Mouse (Mus musculus): ENCODE measurements at regions not wholly inside any gene's neighbourhood (a gene's known extent, or its start where the extent isn't known, plus 50 kb on each side); places are given as distances from the start of the nearest gene placed in this dataset.

GRCm38 (mm10) chrX:162302788-162303187, 143.3 kb upstream of the Nhs start:
- Histone ChIP-seq H3K4me3 (ENCODE audit: control insufficient read depth in 1 of 2, insufficient read depth in 1 of 2, low read depth in 2 of 2, low read length in 2 of 2) (no peak overlapping the region), H3K27ac (ENCODE audit: control insufficient read depth, low read depth, low read length) (no peak overlapping the region), H3K79me2 (ENCODE audit: control insufficient read depth, insufficient read depth, low read length, poor library complexity) (no peaks in the 10 kb centered on the region), H3K9ac (ENCODE audit: control insufficient read depth, low read depth, low read length, poor library complexity, severe bottlenecking) (no peak overlapping the region), H3K4me1 (ENCODE audit: control insufficient read depth in 1 of 2, insufficient read depth in 2 of 2, low read length in 2 of 2) (no peaks in the 10 kb centered on the region), H3K9me3 (replicated peaks; ENCODE audit: insufficient read depth, low read length) (no peaks in the 10 kb centered on the region), H3K27me3 (ENCODE audit: control insufficient read depth in 1 of 2, insufficient read depth in 2 of 2, low read length in 2 of 2) (no peaks in the 10 kb centered on the region), H3K36me3 (ENCODE audit: control insufficient read depth in 1 of 2, insufficient read depth in 2 of 2, low read length in 2 of 2) (peaks cover 0 to 6% of the 10 kb centered on the region in 2 experiments; a peak in 2 of 4 replicates)
- TF ChIP-seq USF1 (IDR thresholded peaks at IDR 0.05; ENCODE audit: low read depth, low read length) (no peak), ZMIZ1 (IDR thresholded peaks at IDR 0.05; ENCODE audit: low read depth, low read length) (no peak), MAZ (IDR thresholded peaks at IDR 0.05; ENCODE audit: low read depth, low read length) (no peak), ZNF384 (IDR thresholded peaks at IDR 0.05; ENCODE audit: low read depth, low read length) (no peak), SMC3 (IDR thresholded peaks at IDR 0.05; ENCODE audit: low read depth, low read length) (no peak), ZKSCAN1 (IDR thresholded peaks at IDR 0.05; ENCODE audit: low read depth, low read length) (no peak), UBTF (IDR thresholded peaks at IDR 0.05; ENCODE audit: borderline replicate concordance, insufficient read depth, low read depth, low read length) (no peak), CHD2 (IDR thresholded peaks at IDR 0.05; ENCODE audit: low read length) (no peak), GATA1 (IDR thresholded peaks at IDR 0.05; ENCODE audit: low read depth, low read length) (no peak), MYB (IDR thresholded peaks at IDR 0.05; ENCODE audit: low read depth, low read length) (no peak), BHLHE40 (IDR thresholded peaks at IDR 0.05; ENCODE audit: borderline replicate concordance, low read depth, low read length) (no peak), ELF1 (IDR thresholded peaks at IDR 0.05; ENCODE audit: low read depth, low read length) (no peak), HCFC1 (IDR thresholded peaks at IDR 0.05; ENCODE audit: low read depth, low read length) (no peak), ZC3H11A (IDR thresholded peaks at IDR 0.05; ENCODE audit: low read depth, low read length) (no peak), NELFE (IDR thresholded peaks at IDR 0.05; ENCODE audit: low read depth, low read length) (no peak), NRF1 (IDR thresholded peaks at IDR 0.05; ENCODE audit: insufficient read depth, low read depth, low read length, poor library complexity, severe bottlenecking) (no peak)
- no peak for DNase-seq (ENCODE audit: low read depth, low spot score)

DNA sequence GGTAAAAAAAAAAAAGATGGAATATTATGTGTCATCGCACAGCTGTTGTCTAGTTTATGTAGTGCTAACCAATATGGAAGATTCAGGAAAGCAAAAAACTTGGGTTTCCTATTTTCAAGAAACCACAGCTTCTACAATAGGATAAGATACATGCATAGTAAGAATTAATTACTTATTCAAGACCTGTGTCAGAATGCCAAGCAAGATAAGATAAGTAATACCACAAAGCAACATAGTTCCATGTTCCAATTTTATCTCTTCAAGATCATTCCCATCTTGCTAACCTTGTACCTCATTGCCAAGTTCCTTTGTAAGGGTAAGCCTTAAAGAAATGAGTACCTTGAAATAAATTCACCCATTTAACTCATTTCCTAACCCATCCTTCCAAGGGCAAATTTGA, 131.7 kb upstream of the Nhs start:
- Histone ChIP-seq H3K9ac (ENCODE audit: control insufficient read depth, low read depth, low read length, poor library complexity, severe bottlenecking) (no peak overlapping the region), H3K36me3 (ENCODE audit: control insufficient read depth in 1 of 2, insufficient read depth in 2 of 2, low read length in 2 of 2) (peaks cover 0 to 20% of the 10 kb centered on the region in 2 experiments; a peak in 2 of 4 replicates), H3K79me2 (ENCODE audit: control insufficient read depth, insufficient read depth, low read length, poor library complexity) (no peaks in the 10 kb centered on the region), H3K4me1 (ENCODE audit: control insufficient read depth in 1 of 2, insufficient read depth in 2 of 2, low read length in 2 of 2) (peaks cover 10% of the 10 kb centered on the region in 2 experiments), H3K9me3 (replicated peaks; ENCODE audit: insufficient read depth, low read length) (no peaks in the 10 kb centered on the region), H3K27ac (ENCODE audit: control insufficient read depth, low read depth, low read length) (no peak overlapping the region), H3K27me3 (ENCODE audit: control insufficient read depth in 1 of 2, insufficient read depth in 2 of 2, low read length in 2 of 2) (no peaks in the 10 kb centered on the region), H3K4me3 (ENCODE audit: control insufficient read depth in 1 of 2, insufficient read depth in 1 of 2, low read depth in 2 of 2, low read length in 2 of 2) (no peak overlapping the region)
- TF ChIP-seq KAT2A (conservative IDR thresholded peaks at IDR 0.05; ENCODE audit: low read depth, low read length) (peak; percentile 18; the same call in 1 of the 2 replicates), ETS1 (IDR thresholded peaks at IDR 0.05; ENCODE audit: low read depth, low read length) (peak; percentile 85), EP300 (IDR thresholded peaks at IDR 0.05; ENCODE audit: low read depth in 1 of 2, low read length in 2 of 2) (peak; percentile 82 to 90), GATA1 (IDR thresholded peaks at IDR 0.05; ENCODE audit: low read depth, low read length) (peak; percentile 89), RCOR1 (IDR thresholded peaks at IDR 0.05; ENCODE audit: low read depth, low read length) (peak; percentile 82), BHLHE40 (IDR thresholded peaks at IDR 0.05; ENCODE audit: borderline replicate concordance, low read depth, low read length) (peak; percentile 42; the same call in 1 of the 2 replicates), POLR2AphosphoS2 (IDR thresholded peaks at IDR 0.05; ENCODE audit: low read length) (no peak), MEF2A (IDR thresholded peaks at IDR 0.05; ENCODE audit: extremely low read depth, insufficient replicate concordance, low read depth, low read length, poor library complexity, severe bottlenecking) (peak; percentile 48; the same call in 1 of the 2 replicates), TCF12 (IDR thresholded peaks at IDR 0.05; ENCODE audit: low read depth, low read length) (peak; percentile 76), MAX (IDR thresholded peaks at IDR 0.05; ENCODE audit: low read length) (0 out of 2 replicates have a peak, but pooled peaks have one; percentile 19), HCFC1 (IDR thresholded peaks at IDR 0.05; ENCODE audit: low read depth, low read length) (0 out of 2 replicates have a peak, but pooled peaks have one; percentile 28), SIN3A (IDR thresholded peaks at IDR 0.05; ENCODE audit: low read length) (peak; percentile 65), GABPA (IDR thresholded peaks at IDR 0.05; ENCODE audit: low read depth, low read length) (no peak), ZNF384 (IDR thresholded peaks at IDR 0.05; ENCODE audit: low read depth, low read length) (peak; percentile 59), MYC (IDR thresholded peaks at IDR 0.05; ENCODE audit: low read depth, low read length) (0 out of 2 replicates have a peak, but pooled peaks have one; percentile 30), ELF1 (IDR thresholded peaks at IDR 0.05; ENCODE audit: low read depth, low read length) (no peak), MXI1 (IDR thresholded peaks at IDR 0.05; ENCODE audit: low read depth, low read length) (peak; percentile 44; the same call in 1 of the 2 replicates), MAFK (IDR thresholded peaks at IDR 0.05; ENCODE audit: borderline replicate concordance, low read depth, low read length) (peak; percentile 61; the same call in 1 of the 2 replicates), CTCF (IDR thresholded peaks at IDR 0.05 in 2 of 3, conservative IDR thresholded peaks at IDR 0.05 in 1 of 3; ENCODE audit: control insufficient read depth in 1 of 3, insufficient read depth in 1 of 3, low read depth in 2 of 3, low read length in 3 of 3, poor library complexity in 1 of 3, severe bottlenecking in 1 of 3) (no peak)
- peak; percentile 34 for DNase-seq (ENCODE audit: low read depth, low spot score)

Data from MEL (cell line).